Mouse (Mus musculus) layer of hippocampus, postnatal 36 days (tissue): ENCODE results near the gene Glt28d2. TPM values are rescaled to one million over a fixed set of nuclear protein-coding genes. Genes with fewer than 3 reads are reported as not detected.

Experiments
- DNase-seq, 2 experiments: peaks; one replicate each; pipeline ENCODE4 v3.0.0; 2022
- total RNA-seq, 2 experiments: library from RNA; stranded (reverse); gene quantifications; 2 replicates each; pipeline ENCODE4 v1.2.3; 2021

Gene Glt28d2
- total RNA-seq, 2 experiments from 2014 or later = 0.25 to 0.30 TPM

- DNase-seq = no peak
Measured at GRCm38 (mm10) chr3:85827283-85827682, 60.0 kb downstream of the Glt28d2 start.

DNA sequence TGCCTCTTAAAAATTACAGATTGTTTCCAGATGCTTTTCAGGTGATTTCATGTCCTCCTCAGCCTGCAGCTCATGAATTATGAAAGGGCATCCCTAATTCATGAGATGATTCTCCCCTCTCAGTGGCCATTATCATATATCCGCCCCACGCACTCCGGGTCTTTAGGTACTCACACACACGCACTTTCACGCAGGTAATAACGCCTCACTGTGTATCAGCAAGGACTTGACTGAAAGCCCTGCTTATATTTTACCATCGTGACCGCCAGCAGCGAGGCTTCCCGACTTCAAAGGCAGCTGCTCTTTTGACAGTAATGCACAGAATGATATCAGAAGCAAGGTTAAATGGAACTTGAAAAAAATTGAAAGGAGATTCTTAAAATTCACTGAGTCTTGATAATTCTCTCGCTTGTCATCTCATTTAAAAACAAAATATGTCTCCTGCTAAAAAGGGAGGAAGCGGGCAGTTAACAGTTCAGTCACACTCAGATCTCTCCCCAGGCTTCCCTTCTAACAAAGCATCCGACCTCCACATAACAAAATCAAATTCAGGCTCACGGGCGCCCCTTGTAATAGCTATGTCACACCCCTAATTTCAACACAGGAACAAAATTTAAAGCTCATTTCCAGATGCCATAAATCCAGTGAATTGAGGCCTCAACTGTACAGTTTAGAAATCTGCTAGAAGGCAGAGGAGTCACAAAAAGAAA is 66.3 kb downstream of the Glt28d2 start:
- DNase-seq = no peak

Other genes with a start within 250 kb of the Glt28d2 start
- gene Fam160a1, start 70.2 kb downstream of the Glt28d2 start, total RNA-seq = 10 to 100 TPM; 11.1 to 15.5 TPM
- gene Gm37240, start within 50 bp of the Glt28d2 start, total RNA-seq = not detected
- 10 to 100 TPM; 23.4 to 26.4 TPM for gene Sh3d19, start 83.6 kb upstream of the Glt28d2 start, total RNA-seq
- not detected for gene Prss48, start 115.0 kb upstream of the Glt28d2 start, total RNA-seq